Mouse (Mus musculus) hindbrain, embryonic 16.5 days (tissue): Measurements from ENCODE around the gene Klf3. TPM values are rescaled to one million over a fixed set of nuclear protein-coding genes. Genes with fewer than 3 reads are reported as not detected.
"Not testable (repeated sequence)": the region's sequence is repeated elsewhere in the genome, so short reads cannot be mapped to it uniquely, and the experiment has no call there.

Experiments
- ATAC-seq: fragments of 200-750 bp; cut with Nextera tagmentation; 2 replicates; pipeline ENCODE4 v1.8.0; 2017; ENCODE audit warnings: moderate TSS enrichment, moderate library complexity
- H3K27ac ChIP-seq: fragments of 300-500 bp; sonication (generic); 2 replicates; pipeline ENCODE4 v1.5.1; 2014; ENCODE audit warnings: low read depth, mild to moderate bottlenecking, control low read depth, low read length, moderate library complexity
- H3K27me3 ChIP-seq: fragments of 300-500 bp; sonication (generic); replicated peaks from 2 replicates; pipeline ENCODE4 v1.6.1; 2014; ENCODE audit warnings: low read length; ENCODE audit not compliant: control insufficient read depth, insufficient read depth
- H3K36me3 ChIP-seq: fragments of 300-500 bp; sonication (generic); 2 replicates; pipeline ENCODE4 v1.6.1; 2014; ENCODE audit warnings: mild to moderate bottlenecking, low read length, moderate library complexity, mixed read lengths; ENCODE audit not compliant: control insufficient read depth, insufficient read depth
- H3K4me1 ChIP-seq: fragments of 300-500 bp; sonication (generic); 2 replicates; pipeline ENCODE4 v1.6.1; 2014; ENCODE audit warnings: low read depth, low read length; ENCODE audit not compliant: control insufficient read depth, insufficient read depth
- H3K4me2 ChIP-seq: fragments of 300-500 bp; sonication (generic); 2 replicates; pipeline ENCODE4 v1.6.1; 2014; ENCODE audit warnings: mild to moderate bottlenecking, low read length, control low read depth, moderate library complexity
- H3K4me3 ChIP-seq: fragments of 300-500 bp; sonication (generic); 2 replicates; pipeline ENCODE4 v1.5.1; 2014; ENCODE audit warnings: mild to moderate bottlenecking, low read length, control low read depth, moderate library complexity
- H3K9ac ChIP-seq: fragments of 300-500 bp; sonication (generic); 2 replicates; pipeline ENCODE4 v1.6.1; 2014; ENCODE audit warnings: low read depth, mild to moderate bottlenecking, control low read depth, low read length, moderate library complexity
- H3K9me3 ChIP-seq: fragments of 300-500 bp; sonication (generic); 2 replicates; pipeline ENCODE4 v1.6.1; 2014; ENCODE audit warnings: mild to moderate bottlenecking, low read length, moderate library complexity; ENCODE audit not compliant: control insufficient read depth
- WGBS: fragments of 180-500 bp; shearing (Covaris S2); extraction: QIAGEN DNeasy Blood & Tissue Kit; methylation state at CpG from one replicate; pipeline ENCODE4 v1.1.7; 2014; 5-methylcytosine and 5-hydroxymethylcytosine counted together
- polyA plus RNA-seq: library from polyadenylated mRNA; unstranded; fragments of >200 nt; fragmentation: Nextera tagmentation; extraction: Ambion mirVana; gene quantifications from 2 replicates; pipeline ENCODE4 v1.2.1, GENCODE M21; 2015

Gene Klf3
- polyA plus RNA-seq, 1 experiment from 2014 or later = 23.7 TPM

GRCm38 (mm10) chr5:64876086-64876830 lies 73.1 kb downstream of the Klf3 start:
- H3K27ac ChIP-seq = no peak overlapping the region

GRCm38 (mm10) chr5:64877235-64878026 lies 74.2 kb downstream of the Klf3 start:
- no peak overlapping the region; the same call in 1 of the 2 replicates for H3K9ac ChIP-seq
- no peaks in the 10 kb centered on the region for H3K36me3 ChIP-seq
- no peaks in the 10 kb centered on the region for H3K9me3 ChIP-seq
- ATAC-seq = 0 out of 2 replicates have a peak, but pooled peaks have one; percentile 18
- no peak overlapping the region for H3K4me3 ChIP-seq
- 18% methylated on average over 15 of the region's 15 CpGs for WGBS
- no peaks in the 10 kb centered on the region for H3K27me3 ChIP-seq
- H3K27ac ChIP-seq = peak overlapping the region; percentile 73
- peak overlapping the region; percentile 20 for H3K4me2 ChIP-seq
- H3K4me1 ChIP-seq = peaks cover 13% of the 10 kb centered on the region

More at GRCm38 (mm10) chr5:64876086-64876830, 73.1 kb downstream of the Klf3 start:
- no peak for ATAC-seq
- Histone ChIP-seq H3K9me3 (no peaks in the 10 kb centered on the region), H3K4me2 (no peak overlapping the region), H3K4me3 (no peak overlapping the region), H3K9ac (no peak overlapping the region), H3K36me3 (no peaks in the 10 kb centered on the region), H3K4me1 (peaks cover 13% of the 10 kb centered on the region), H3K27me3 (no peaks in the 10 kb centered on the region)
- 67% methylated on average over 12 of the region's 12 CpGs for WGBS

- H3K4me3 ChIP-seq = no peak overlapping the region
- no peak overlapping the region for H3K4me2 ChIP-seq
- H3K36me3 ChIP-seq = no peaks in the 10 kb centered on the region
- ATAC-seq = peak; percentile 93
- H3K9me3 ChIP-seq = no peaks in the 10 kb centered on the region
- WGBS = 11% methylated on average over 4 of the region's 4 CpGs
- peaks cover 13% of the 10 kb centered on the region for H3K4me1 ChIP-seq
- no peak overlapping the region for H3K9ac ChIP-seq
- no peaks in the 10 kb centered on the region for H3K27me3 ChIP-seq
- H3K27ac ChIP-seq = peak overlapping the region; percentile 73; the same call in 1 of the 2 replicates
Measured at GRCm38 (mm10) chr5:64878027-64878425, 74.8 kb downstream of the Klf3 start.

- H3K4me3 ChIP-seq = no peak overlapping the region
Measured at GRCm38 (mm10) chr5:64878526-64878925, 75.3 kb downstream of the Klf3 start.

GRCm38 (mm10) chr5:64879241-64879640 lies 76.1 kb downstream of the Klf3 start:
- no peak overlapping the region for H3K4me3 ChIP-seq
- peaks cover 19% of the 10 kb centered on the region for H3K4me1 ChIP-seq
- H3K36me3 ChIP-seq = no peaks in the 10 kb centered on the region
- no peak for ATAC-seq
- no peak overlapping the region for H3K9ac ChIP-seq
- H3K27ac ChIP-seq = no peak overlapping the region
- no peaks in the 10 kb centered on the region for H3K27me3 ChIP-seq
- H3K9me3 ChIP-seq = no peaks in the 10 kb centered on the region
- WGBS = 56% methylated on average over 3 of the region's 3 CpGs
- no peak overlapping the region for H3K4me2 ChIP-seq

More at GRCm38 (mm10) chr5:64878526-64878925, 75.3 kb downstream of the Klf3 start:
- Histone ChIP-seq H3K27ac (no peak overlapping the region), H3K27me3 (no peaks in the 10 kb centered on the region), H3K4me2 (no peak overlapping the region), H3K9me3 (no peaks in the 10 kb centered on the region), H3K9ac (no peak overlapping the region), H3K36me3 (no peaks in the 10 kb centered on the region), H3K4me1 (peaks cover 13% of the 10 kb centered on the region)
- ATAC-seq = no peak
- WGBS = 69% methylated on average over 2 of the region's 2 CpGs

GRCm38 (mm10) chr5:64881559-64881958 lies 78.4 kb downstream of the Klf3 start:
- H3K27me3 ChIP-seq, H3K9me3 ChIP-seq, ATAC-seq, H3K4me3 ChIP-seq, H3K9ac ChIP-seq, H3K4me2 ChIP-seq, H3K27ac ChIP-seq, H3K36me3 ChIP-seq: not testable (repeated sequence)
- WGBS = 98% methylated on average over 6 of the region's 10 CpGs
- peaks cover 19% of the 10 kb centered on the region for H3K4me1 ChIP-seq

- not testable (repeated sequence) for H3K4me2 ChIP-seq, ATAC-seq, H3K4me3 ChIP-seq, H3K9me3 ChIP-seq, H3K9ac ChIP-seq, H3K27ac ChIP-seq, H3K27me3 ChIP-seq, H3K36me3 ChIP-seq
- peaks cover 18% of the 10 kb centered on the region for H3K4me1 ChIP-seq
- 87% methylated on average over 8 of the region's 11 CpGs for WGBS
Measured at GRCm38 (mm10) chr5:64881976-64882375, 78.8 kb downstream of the Klf3 start.
